Comparison of ENCODE assay signal across 16 mouse cellular contexts in the genomic region with DNA sequence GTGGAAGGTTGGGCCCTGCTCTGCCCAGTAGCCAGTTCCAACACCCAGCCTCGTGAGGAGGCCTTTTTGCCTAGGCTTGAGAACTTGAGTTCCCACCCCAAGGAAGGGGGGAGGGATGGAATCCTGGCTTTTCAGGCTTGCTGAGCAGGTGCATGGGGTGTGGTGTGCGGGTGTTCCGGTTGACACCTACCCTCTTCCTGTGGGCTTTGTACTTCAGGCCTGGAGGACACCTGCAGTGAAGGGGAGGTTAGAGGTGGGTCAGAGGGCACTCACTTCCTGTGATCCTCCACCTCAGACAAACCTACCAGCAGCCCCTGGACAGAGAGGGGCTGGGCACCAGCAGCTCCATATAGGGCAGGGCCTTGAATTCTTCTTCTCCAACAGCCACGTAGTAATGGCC. TPM values are rescaled to one million over a fixed set of nuclear protein-coding genes. Genes with fewer than 3 reads are reported as not detected.
DNase-seq lines count a peak whose midpoint lies in the region; ATAC-seq lines count a peak whose summit lies in the region.
"Had no signal": no experiment of that assay in that cellular context is flagged by ENCODE, and none has a peak within 500 bp of the region (broad histone marks: within the 10 kb centered on the region; RNA-seq: fewer than 3 reads in every experiment).

No protein-coding gene starts in this region.

- no peak overlapping the region for H3K9ac ChIP-seq in heart, embryonic 16.5 days (ENCODE audit: low read length)
- H3K9ac ChIP-seq: liver, embryonic 13.5 days; neural tube, embryonic 15.5 days had no signal

- peak overlapping the region; percentile 45; the same call in 1 of the 2 replicates for H3K27ac ChIP-seq in heart, embryonic 16.5 days (ENCODE audit: low read length)
- no peak overlapping the region for H3K27ac ChIP-seq in heart, embryonic 10.5 days
- H3K27ac ChIP-seq: neural tube, embryonic 15.5 days had no signal

- ATAC-seq in heart, embryonic 16.5 days (replicated peaks; ENCODE audit: extremely low read depth, insufficient read depth, low FRiP score), result peak; percentile 31; the same call in 1 of the 2 replicates
- ATAC-seq: intestine, postnatal 0 days had no signal

- no peaks in the 10 kb centered on the region for H3K27me3 ChIP-seq in heart, embryonic 16.5 days (ENCODE audit: control insufficient read depth, insufficient read depth, low read length)
- H3K27me3 ChIP-seq in heart, embryonic 10.5 days (ENCODE audit: insufficient read depth, poor library complexity, severe bottlenecking), result no peaks in the 10 kb centered on the region
- H3K27me3 ChIP-seq: liver, embryonic 13.5 days; neural tube, embryonic 15.5 days had no signal

- H3K4me3 ChIP-seq in heart, embryonic 16.5 days (ENCODE audit: low read length), result no peak overlapping the region
- no peak overlapping the region for H3K4me3 ChIP-seq in heart, embryonic 10.5 days
- H3K4me3 ChIP-seq: liver, embryonic 13.5 days; neural tube, embryonic 15.5 days had no signal

- H3K4me1 ChIP-seq in heart, embryonic 16.5 days (ENCODE audit: control insufficient read depth, insufficient read depth, low read length), result peaks cover 16% of the 10 kb centered on the region
- H3K4me1 ChIP-seq in heart, embryonic 10.5 days, result 0 out of 2 replicates have a peak, but pooled peaks cover 6% of the 10 kb centered on the region

- 61% methylated on average over 4 of the region's 4 CpGs for WGBS in heart, embryonic 16.5 days
- 87% methylated on average over 4 of the region's 4 CpGs for WGBS in heart, embryonic 10.5 days

- peaks cover 23% of the 10 kb centered on the region for H3K36me3 ChIP-seq in heart, embryonic 16.5 days (ENCODE audit: control insufficient read depth, insufficient read depth)
- H3K36me3 ChIP-seq in heart, embryonic 10.5 days, result peaks cover 53% of the 10 kb centered on the region

- no peak overlapping the region for H3K4me2 ChIP-seq in heart, embryonic 16.5 days (ENCODE audit: low read depth, low read length)
- H3K4me2 ChIP-seq: liver, embryonic 13.5 days; neural tube, embryonic 15.5 days had no signal

- DNase-seq in heart, embryonic 10.5 days (ENCODE audit: low spot score), result no peak
- DNase-seq in CD4-positive helper T cell, adult 2 months (ENCODE audit: low read depth, low spot score), result peak; percentile 41
- DNase-seq in ES-CJ7 (ENCODE audit: low read depth, low spot score), result peak; percentile 81
- DNase-seq in thymus, adult 18-20 months, result peak; percentile 77 to 89
- DNase-seq in retina, postnatal 1 day, result no peak
- DNase-seq in embryo, embryonic 11 days, result no peak
- DNase-seq in ovary, postnatal 36 days (ENCODE audit: low spot score), result no peak
- DNase-seq: B cell, adult 2 months; cerebellum, adult 11 months; gastrocnemius, postnatal 36 days; liver, embryonic 13.5 days; lung, postnatal 36 days; right cerebral cortex, postnatal 14 days had no signal

- no peaks in the 10 kb centered on the region for H3K9me3 ChIP-seq in heart, embryonic 16.5 days (replicated peaks; ENCODE audit: control insufficient read depth, low read length)
- no peaks in the 10 kb centered on the region for H3K9me3 ChIP-seq in heart, embryonic 10.5 days
- H3K9me3 ChIP-seq: liver, embryonic 13.5 days; neural tube, embryonic 15.5 days had no signal

RNA-seq across cellular contexts. Expression of a gene that starts 4.0 kb away (rescaled TPM):
- polyA plus RNA-seq in heart, embryonic 16.5 days (2015; fragmentation: Nextera tagmentation; extraction: Ambion mirVana), result 1.8 and 2.7 TPM in 2 replicates
- 1.1 and 1.7 TPM in 2 replicates for polyA plus RNA-seq in heart, embryonic 10.5 days (2016; fragmentation: Nextera tagmentation; extraction: Ambion mirVana)

RNA-seq across cellular contexts. Expression of a gene that starts 8.9 kb away (rescaled TPM):
- 22.7 and 22.9 TPM in 2 replicates for polyA plus RNA-seq in heart, embryonic 16.5 days (2015; fragmentation: Nextera tagmentation; extraction: Ambion mirVana)
- polyA plus RNA-seq in heart, embryonic 10.5 days (2016; fragmentation: Nextera tagmentation; extraction: Ambion mirVana), result 24.0 and 29.4 TPM in 2 replicates

RNA-seq across cellular contexts. Expression of a gene that starts 9.6 kb away (rescaled TPM):
- polyA plus RNA-seq in heart, embryonic 16.5 days (2015; fragmentation: Nextera tagmentation; extraction: Ambion mirVana), result 148 and 152 TPM in 2 replicates
- polyA plus RNA-seq in heart, embryonic 10.5 days (2016; fragmentation: Nextera tagmentation; extraction: Ambion mirVana), result 184 and 200 TPM in 2 replicates

RNA-seq across cellular contexts. Expression of a gene that starts 9.6 kb away (rescaled TPM):
- polyA plus RNA-seq in heart, embryonic 16.5 days (2015; fragmentation: Nextera tagmentation; extraction: Ambion mirVana), result 178 and 180 TPM in 2 replicates
- polyA plus RNA-seq in heart, embryonic 10.5 days (2016; fragmentation: Nextera tagmentation; extraction: Ambion mirVana), result 212 and 236 TPM in 2 replicates

RNA-seq across cellular contexts. Expression of a gene that starts 13.7 kb away (rescaled TPM):
- 50.9 and 55.0 TPM in 2 replicates for polyA plus RNA-seq in heart, embryonic 16.5 days (2015; fragmentation: Nextera tagmentation; extraction: Ambion mirVana)
- 37.1 and 43.0 TPM in 2 replicates for polyA plus RNA-seq in heart, embryonic 10.5 days (2016; fragmentation: Nextera tagmentation; extraction: Ambion mirVana)

Comparison
In these comparisons a context has a peak if more than half of its experiments do, and no peak if none do; other contexts are left out.
1. DNase-seq: peak in CD4-positive helper T cell, adult 2 months (single experiment), ES-CJ7 (single experiment) and thymus, adult 18-20 months (2 of 2); none in heart, embryonic 10.5 days (single experiment), retina, postnatal 1 day (single experiment), embryo, embryonic 11 days (single experiment) and ovary, postnatal 36 days (single experiment).